Mouse (Mus musculus) ES-CJ7 (cell line): ENCODE data around the gene Calhm2.

Experiments used
- DNase-seq: peaks from one replicate; pipeline ENCODE4 v3.0.0; 2011; ENCODE audit warnings: low read depth, low spot score

The Calhm2 gene

GRCm38 (mm10) chr19:47151332-47152061, 13.4 kb upstream of the Calhm2 start:
- peak; percentile 71 for DNase-seq

- peak; percentile 85 for DNase-seq
Observed at GRCm38 (mm10) chr19:47149854-47150253, 11.8 kb upstream of the Calhm2 start.

GRCm38 (mm10) chr19:47148267-47148847, 10.3 kb upstream of the Calhm2 start:
- DNase-seq, result no peak

GRCm38 (mm10) chr19:47144154-47144553, 6.1 kb upstream of the Calhm2 start, which contains the start of gene Calhm1:
Gene Calhm1 (minus strand): TSS chr19:47144254.
- DNase-seq, result no peak

- peak; percentile 43 for DNase-seq
Observed at GRCm38 (mm10) chr19:47142438-47142837, 4.3 kb upstream of the Calhm2 start.

GRCm38 (mm10) chr19:47139611-47140010, 1.5 kb upstream of the Calhm2 start:
- peak; percentile 62 for DNase-seq

GRCm38 (mm10) chr19:47137051-47137581, 978 bp downstream of the Calhm2 start:
- peak; percentile 95 for DNase-seq

- no peak for DNase-seq
Observed at GRCm38 (mm10) chr19:47136170-47136569, 1.9 kb downstream of the Calhm2 start.

GRCm38 (mm10) chr19:47135568-47135967, 2.5 kb downstream of the Calhm2 start:
- no peak for DNase-seq

GRCm38 (mm10) chr19:47133161-47133560, 4.9 kb downstream of the Calhm2 start:
- DNase-seq, result no peak

GRCm38 (mm10) chr19:47130551-47131125, 7.5 kb downstream of the Calhm2 start:
- DNase-seq, result no peak

- no peak for DNase-seq
Observed at GRCm38 (mm10) chr19:47128835-47129234, 9.3 kb downstream of the Calhm2 start.

- DNase-seq, result no peak
Observed at GRCm38 (mm10) chr19:47128164-47128563, 9.9 kb downstream of the Calhm2 start.

GRCm38 (mm10) chr19:47122802-47123201, 15.3 kb downstream of the Calhm2 start:
- peak; percentile 64 for DNase-seq

- peak; percentile 72 for DNase-seq
Observed at GRCm38 (mm10) chr19:47121054-47121453, 17.0 kb downstream of the Calhm2 start.

- DNase-seq, result no peak
Observed at GRCm38 (mm10) chr19:47118634-47119033, 19.5 kb downstream of the Calhm2 start.

GRCm38 (mm10) chr19:47104641-47105271, 33.3 kb downstream of the Calhm2 start:
- no peak for DNase-seq

GRCm38 (mm10) chr19:47101080-47101479, 37.0 kb downstream of the Calhm2 start:
- no peak for DNase-seq

- DNase-seq, result peak; percentile 97
Observed at GRCm38 (mm10) chr19:47090550-47091156, 47.4 kb downstream of the Calhm2 start, which contains the start of the genes Usmg5 and Pdcd11. Gene Usmg5 (minus strand): TSS chr19:47090647. Gene Pdcd11 (plus strand): TSS chr19:47090768.

GRCm38 (mm10) chr19:47089718-47090525, 48.2 kb downstream of the Calhm2 start:
- DNase-seq, result no peak

- no peak for DNase-seq
Observed at GRCm38 (mm10) chr19:47088226-47088625, 49.9 kb downstream of the Calhm2 start.
